Mouse (Mus musculus): ENCODE data around the gene Slc17a5.

GRCm38 (mm10) chr9:78514681-78515080, 73.2 kb downstream of the Slc17a5 start:
- TF ChIP-seq POLR2A (IDR thresholded peaks at IDR 0.05; ENCODE audit: low read depth, low read length), result no peak
- TF ChIP-seq CTCF (IDR thresholded peaks at IDR 0.05; ENCODE audit: borderline replicate concordance, insufficient read depth, low read length), result no peak
